Mouse (Mus musculus): ENCODE data around the gene Pnpla7.

The Pnpla7 gene

GRCm38 (mm10) chr2:25072398-25072797 lies 96.6 kb downstream of the Pnpla7 start:
- no peak for DNase-seq (ENCODE audit: low spot score)

- DNase-seq (ENCODE audit: low spot score) = no peak
Observed at GRCm38 (mm10) chr2:25075506-25075905, 99.7 kb downstream of the Pnpla7 start.

GRCm38 (mm10) chr2:25078967-25079366 lies 103.1 kb downstream of the Pnpla7 start:
- no peak for DNase-seq (ENCODE audit: low spot score)

GRCm38 (mm10) chr2:25080076-25080475 lies 104.2 kb downstream of the Pnpla7 start, which contains the start of gene Entpd8:
Gene Entpd8 (plus strand): TSS chr2:25080304.
- no peak for DNase-seq (ENCODE audit: low spot score)

GRCm38 (mm10) chr2:25083697-25084096 lies 107.9 kb downstream of the Pnpla7 start:
- DNase-seq (ENCODE audit: low spot score) = no peak

- DNase-seq (ENCODE audit: low spot score) = no peak
Observed at GRCm38 (mm10) chr2:25085571-25085970, 109.7 kb downstream of the Pnpla7 start.

GRCm38 (mm10) chr2:25087842-25088241 lies 112.0 kb downstream of the Pnpla7 start:
- no peak for DNase-seq (ENCODE audit: low spot score)

- DNase-seq (ENCODE audit: low spot score) = no peak
Observed at GRCm38 (mm10) chr2:25088636-25089035, 112.8 kb downstream of the Pnpla7 start.

GRCm38 (mm10) chr2:25094785-25095108 lies 118.9 kb downstream of the Pnpla7 start:
- no peak for DNase-seq (ENCODE audit: low spot score)

- DNase-seq (ENCODE audit: low spot score) = peak; percentile 68
Observed at GRCm38 (mm10) chr2:25095109-25095850, 119.4 kb downstream of the Pnpla7 start, which contains the start of gene Noxa1. Gene Noxa1 (minus strand): TSS chr2:25095149.

GRCm38 (mm10) chr2:25098005-25098615 lies 122.3 kb downstream of the Pnpla7 start:
- DNase-seq (ENCODE audit: low spot score) = no peak

GRCm38 (mm10) chr2:25098956-25099355 lies 123.1 kb downstream of the Pnpla7 start:
- DNase-seq (ENCODE audit: low spot score) = peak; percentile 72

GRCm38 (mm10) chr2:25099703-25100102 lies 123.9 kb downstream of the Pnpla7 start:
- DNase-seq (ENCODE audit: low spot score) = no peak

Measured in embryo, embryonic 10.5 days (tissue).